Mouse (Mus musculus) adrenal gland, postnatal 0 days (tissue): ENCODE measurements around the gene Tchp. TPM values are rescaled to one million over a fixed set of nuclear protein-coding genes. Genes with fewer than 3 reads are reported as not detected.

Experiments used
- microRNA-seq: library from miRNA; unstranded; fragments of <30 nt; microRNA quantifications from one replicate; pipeline ENCODE4, GENCODE M21; 2016; ENCODE audit warnings: borderline replicate concordance; ENCODE audit not compliant: insufficient number of aligned reads
- polyA plus RNA-seq: library from polyadenylated mRNA; unstranded; fragments of >200 nt; fragmentation: Nextera tagmentation; extraction: Ambion mirVana; gene quantifications from 2 replicates; pipeline ENCODE4 v1.2.1, GENCODE M21; 2015

Tchp gene
- polyA plus RNA-seq: 5.8 and 8.6 TPM in 2 replicates

DNA sequence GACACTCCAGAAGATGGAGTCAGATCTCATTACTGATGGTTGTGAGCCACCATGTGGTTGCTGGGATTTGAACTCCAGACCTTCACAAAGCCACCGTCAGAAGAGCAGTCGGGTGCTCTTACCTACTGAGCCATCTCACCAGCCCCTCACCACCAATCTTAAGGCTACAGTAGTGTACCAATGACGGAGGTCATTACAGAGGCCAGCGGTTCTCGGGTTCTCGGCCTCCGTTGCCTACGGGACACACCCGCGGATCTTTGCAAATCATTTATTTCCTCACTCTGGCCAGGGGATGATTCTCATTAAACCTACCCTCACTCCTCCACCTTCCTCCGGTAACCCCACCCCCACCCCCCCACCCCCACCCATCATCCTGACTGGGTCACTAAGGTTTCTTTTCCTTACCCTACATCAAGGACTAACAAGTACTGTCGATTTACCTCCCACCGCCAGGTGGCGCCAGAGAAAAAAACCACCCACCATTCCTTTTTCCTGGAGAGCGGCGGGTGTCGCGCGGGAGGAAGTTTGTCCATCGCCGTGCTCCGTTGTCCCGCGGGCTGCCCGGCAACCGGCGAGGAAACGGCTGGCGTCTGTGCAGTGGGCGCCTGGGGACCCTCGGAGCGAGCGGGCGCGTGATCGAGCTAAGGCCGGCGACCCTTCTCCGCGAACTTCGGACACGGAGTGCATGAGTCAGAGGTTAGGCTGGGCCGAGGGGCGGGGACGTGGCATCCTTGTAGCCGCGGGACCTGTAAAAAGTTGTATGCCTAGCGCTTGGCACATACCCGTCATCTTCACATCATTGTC is at the start of gene Tchp:
Gene Tchp (plus strand): TSS at position 496 of the 804 bp plus-strand sequence.

DNA sequence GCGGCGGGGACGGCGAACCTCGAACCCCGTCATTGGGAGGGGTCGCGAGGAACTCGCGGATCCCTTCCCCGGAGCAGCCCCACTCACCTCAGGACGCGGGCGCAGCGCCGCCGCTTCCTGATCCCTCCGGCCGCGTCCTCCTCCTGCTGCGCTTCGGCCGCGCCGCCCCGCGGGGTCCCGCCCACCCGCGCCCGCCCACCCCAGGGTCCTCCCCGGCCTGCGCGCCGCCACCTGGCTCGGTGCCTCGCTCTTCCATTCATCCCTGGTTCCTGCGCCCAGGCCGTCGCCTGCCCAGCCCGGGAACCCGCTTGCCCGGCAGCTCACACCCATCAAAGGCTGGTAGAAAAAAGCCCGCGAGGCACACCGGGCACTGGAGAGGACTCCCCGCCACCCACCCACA is 49.3 kb upstream of the Tchp start, which contains the start of gene Trpv4:
Gene Trpv4 (minus strand): TSS at position 167 of the 400 bp plus-strand sequence.

DNA sequence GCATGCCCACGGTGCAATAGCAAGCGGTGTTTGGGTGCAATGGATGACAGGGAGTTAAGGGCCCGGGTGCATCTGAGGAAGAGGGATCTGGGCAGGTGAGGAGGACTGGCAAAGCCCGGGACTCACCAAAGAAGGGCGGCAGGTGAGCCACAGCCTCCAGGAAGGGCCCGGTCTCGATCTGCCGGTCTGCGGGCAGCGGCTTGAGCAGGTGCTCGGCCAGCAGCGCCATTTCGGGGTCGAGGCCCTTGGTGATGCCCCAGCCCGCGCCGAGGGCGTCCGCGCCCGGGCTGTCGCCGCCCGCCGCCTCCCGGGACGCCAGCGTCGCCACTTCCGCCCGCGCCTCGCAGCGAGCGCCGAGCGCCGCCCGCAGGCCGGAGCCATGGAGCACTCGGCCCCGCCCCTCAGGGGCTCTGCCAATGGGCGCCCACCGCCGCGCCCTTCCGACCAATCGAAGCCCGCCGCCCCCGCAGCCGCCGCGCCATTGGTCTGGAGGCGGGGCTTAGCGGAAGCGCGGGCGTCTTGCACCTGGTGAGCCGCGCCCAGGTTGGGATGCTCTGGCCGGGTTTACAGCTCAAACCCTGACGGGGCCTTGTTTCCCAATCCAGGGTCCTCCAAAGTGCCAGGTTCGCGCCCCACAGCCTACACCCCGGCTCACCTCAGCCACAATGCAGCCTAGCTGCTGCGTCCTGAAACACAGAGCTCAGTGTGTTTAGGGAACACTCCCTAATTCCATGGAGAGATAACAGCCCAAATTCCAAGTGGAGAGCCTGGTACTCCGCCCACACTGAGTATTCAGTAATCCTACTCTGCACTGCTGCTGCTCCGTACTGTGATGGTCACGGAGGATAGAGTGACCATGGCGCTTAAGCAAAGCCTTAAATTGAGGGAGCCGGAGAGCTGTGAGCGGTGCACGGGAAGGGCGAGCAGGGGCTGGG is 16.7 kb upstream of the Tchp start, which contains the start of gene Gltp:
Gene Gltp (minus strand): TSS at position 352 of the 935 bp plus-strand sequence.

Small RNA genes lying within 50 kb of the gene (microRNA-seq; reads per million reads assigned to microRNA genes)
- not detected for gene Mir7028

Other genes starting within 250 kb of the Tchp start
- gene Fam222a, start 139.7 kb upstream of the Tchp start, polyA plus RNA-seq: 5.0 and 9.2 TPM in 2 replicates
- 3.7 and 3.8 TPM in 2 replicates for gene Trpv4, start 49.3 kb upstream of the Tchp start, polyA plus RNA-seq
- 46.7 and 86.7 TPM in 2 replicates for gene Gltp, start 16.8 kb upstream of the Tchp start, polyA plus RNA-seq
- 48.9 and 71.9 TPM in 2 replicates for gene Ankrd13a, start 66.9 kb downstream of the Tchp start, polyA plus RNA-seq
- 26.2 and 32.5 TPM in 2 replicates for gene Git2, start 67.8 kb downstream of the Tchp start, polyA plus RNA-seq
- 198 and 268 TPM in 2 replicates for gene 1500011B03Rik, start 115.7 kb downstream of the Tchp start, polyA plus RNA-seq
- gene 4930519G04Rik, start 145.9 kb downstream of the Tchp start, polyA plus RNA-seq: not detected in 2 replicates
- gene Gm9936, start 150.9 kb downstream of the Tchp start, polyA plus RNA-seq: 0.17 and 0.68 TPM in 2 replicates
- 31.4 and 33.4 TPM in 2 replicates for gene Oasl2, start 189.2 kb downstream of the Tchp start, polyA plus RNA-seq
- 2.3 TPM in 2 replicates for gene Oasl1, start 215.5 kb downstream of the Tchp start, polyA plus RNA-seq
- gene 2210016L21Rik, start 234.4 kb downstream of the Tchp start, polyA plus RNA-seq: 53.5 and 59.4 TPM in 2 replicates